Mouse (Mus musculus): ENCODE data around the gene Hdac11. TPM values are rescaled to one million over a fixed set of nuclear protein-coding genes. Genes with fewer than 3 reads are reported as not detected.

Gene Hdac11
- polyA plus RNA-seq, 3 experiments from 2014 or later: 0.80 to 1.5 (median 1.4) TPM

GRCm38 (mm10) chr6:91137343-91137956 lies 19.0 kb upstream of the Hdac11 start:
- ATAC-seq: no peak

GRCm38 (mm10) chr6:91139846-91140245 lies 16.6 kb upstream of the Hdac11 start:
- peak; percentile 85 for ATAC-seq

GRCm38 (mm10) chr6:91145056-91145455 lies 11.4 kb upstream of the Hdac11 start:
- no peak for ATAC-seq

GRCm38 (mm10) chr6:91145572-91145971 lies 10.9 kb upstream of the Hdac11 start:
- no peak for ATAC-seq

GRCm38 (mm10) chr6:91146443-91147151 lies 9.9 kb upstream of the Hdac11 start:
- no peak for ATAC-seq

- ATAC-seq: no peak
These were observed 9.2 kb upstream of the Hdac11 start for GRCm38 (mm10) chr6:91147152-91147770.

- ATAC-seq: no peak
These were observed 3.4 kb upstream of the Hdac11 start for GRCm38 (mm10) chr6:91152892-91153548.

GRCm38 (mm10) chr6:91153549-91154064 lies 2.9 kb upstream of the Hdac11 start:
- peak; percentile 81 for ATAC-seq

GRCm38 (mm10) chr6:91154685-91155084 lies 1.8 kb upstream of the Hdac11 start:
- no peak for ATAC-seq

GRCm38 (mm10) chr6:91155286-91155685 lies 1.2 kb upstream of the Hdac11 start:
- no peak for ATAC-seq

GRCm38 (mm10) chr6:91156062-91156461 lies 403 bp upstream of the Hdac11 start:
- ATAC-seq: no peak

GRCm38 (mm10) chr6:91157237-91157570 lies 739 bp downstream of the Hdac11 start:
- ATAC-seq: no peak

GRCm38 (mm10) chr6:91159047-91159446 lies 2.6 kb downstream of the Hdac11 start:
- ATAC-seq: no peak

- no peak for ATAC-seq
These were observed 3.9 kb downstream of the Hdac11 start for GRCm38 (mm10) chr6:91160399-91160798.

- ATAC-seq: no peak
These were observed 4.5 kb downstream of the Hdac11 start for GRCm38 (mm10) chr6:91160976-91161375.

- ATAC-seq: no peak
These were observed 5.2 kb downstream of the Hdac11 start for GRCm38 (mm10) chr6:91161506-91162235.

- ATAC-seq: no peak
These were observed 5.8 kb downstream of the Hdac11 start for GRCm38 (mm10) chr6:91162314-91162713.

GRCm38 (mm10) chr6:91163195-91163911 lies 6.9 kb downstream of the Hdac11 start:
- ATAC-seq: no peak

- no peak for ATAC-seq
These were observed 8.1 kb downstream of the Hdac11 start for GRCm38 (mm10) chr6:91164584-91164983.

- no peak for ATAC-seq
These were observed 8.7 kb downstream of the Hdac11 start for GRCm38 (mm10) chr6:91165210-91165609.

- ATAC-seq: no peak
These were observed 11.4 kb downstream of the Hdac11 start for GRCm38 (mm10) chr6:91167828-91168227.

- no peak for ATAC-seq
These were observed 12.7 kb downstream of the Hdac11 start for GRCm38 (mm10) chr6:91169129-91169528.

Measured in inflammation-experienced regulatory T-cells, adult 6 months (primary cell).